Comparison of ENCODE assay signal across 8 mouse cellular contexts in the genomic region with DNA sequence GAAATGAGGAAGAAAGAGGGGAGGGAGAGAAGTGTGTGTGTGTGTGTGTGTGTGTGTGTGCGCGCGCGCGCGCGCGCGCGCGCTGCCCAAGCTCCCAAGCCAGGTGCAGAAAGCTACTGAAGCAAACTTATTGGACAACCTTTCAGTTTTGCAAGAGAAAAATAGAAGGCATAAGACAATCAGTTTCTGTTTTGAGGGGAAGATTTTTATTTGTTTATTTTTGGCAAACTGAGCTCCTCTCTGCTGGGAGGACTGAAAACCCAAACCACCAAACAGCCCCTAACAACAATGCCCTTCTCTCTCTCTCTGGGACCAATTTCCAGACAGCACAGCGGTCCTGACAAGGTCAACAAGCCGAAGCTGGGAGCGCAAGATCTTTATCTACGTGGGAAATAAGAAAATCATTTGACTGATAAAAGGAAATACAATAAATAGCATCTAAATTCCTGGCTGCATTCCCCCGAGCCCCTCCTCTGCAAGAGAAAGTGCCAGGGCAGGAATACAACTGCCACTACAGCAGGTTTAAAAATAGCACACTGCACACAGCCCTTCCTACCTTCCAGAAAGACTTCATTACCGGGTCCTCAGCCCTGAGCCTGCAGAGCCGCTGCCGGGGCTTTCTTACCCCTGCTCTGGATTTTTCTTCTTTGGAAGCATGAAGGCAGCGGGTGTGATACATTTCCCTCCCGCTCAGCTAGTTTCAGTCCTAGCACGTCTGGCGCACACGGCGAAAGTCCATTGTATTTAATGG.
DNase-seq lines count a peak whose midpoint lies in the region; ATAC-seq and TF ChIP-seq lines count a peak whose summit lies in the region.

No protein-coding gene starts in this region.

- peak overlapping the region; percentile 95 for H3K4me2 ChIP-seq in intestine, embryonic 16.5 days (ENCODE audit: low read depth, low read length)
- peak overlapping the region; percentile 91 for H3K4me2 ChIP-seq in liver, postnatal 0 days (ENCODE audit: low read depth, low read length)
- peak overlapping the region; percentile 65 for H3K4me2 ChIP-seq in neural tube, embryonic 13.5 days

- TF ChIP-seq POLR2A in thymus, adult 2 months (IDR thresholded peaks at IDR 0.05; ENCODE audit: control insufficient read depth, extremely low read depth, insufficient read depth, low read length, poor library complexity) = no peak
- no peak for TF ChIP-seq POLR2A in cerebellum, adult 2 months (IDR thresholded peaks at IDR 0.05; ENCODE audit: borderline replicate concordance, insufficient read depth, low read length)

- H3K9me3 ChIP-seq in intestine, embryonic 16.5 days (ENCODE audit: control insufficient read depth, low read length) = no peaks in the 10 kb centered on the region
- H3K9me3 ChIP-seq in liver, postnatal 0 days (ENCODE audit: low read length) = no peaks in the 10 kb centered on the region
- H3K9me3 ChIP-seq in neural tube, embryonic 13.5 days = no peaks in the 10 kb centered on the region

- no peaks in the 10 kb centered on the region for H3K36me3 ChIP-seq in thymus, adult 2 months (ENCODE audit: control insufficient read depth, insufficient read depth, low read length)
- H3K36me3 ChIP-seq in intestine, embryonic 16.5 days (ENCODE audit: control insufficient read depth, insufficient read depth, low read length) = no peaks in the 10 kb centered on the region
- no peaks in the 10 kb centered on the region for H3K36me3 ChIP-seq in liver, postnatal 0 days (replicated peaks; ENCODE audit: insufficient read depth, low read length)
- no peaks in the 10 kb centered on the region for H3K36me3 ChIP-seq in neural tube, embryonic 13.5 days

- H3K4me1 ChIP-seq in thymus, adult 2 months (replicated peaks; ENCODE audit: control insufficient read depth, insufficient read depth, low read length) = peaks cover 15% of the 10 kb centered on the region
- H3K4me1 ChIP-seq in cerebellum, adult 2 months (ENCODE audit: control insufficient read depth, insufficient read depth, low read length) = peaks cover 9% of the 10 kb centered on the region
- peaks cover 29% of the 10 kb centered on the region for H3K4me1 ChIP-seq in intestine, embryonic 16.5 days (ENCODE audit: control insufficient read depth, insufficient read depth, low read length)
- H3K4me1 ChIP-seq in liver, postnatal 0 days (ENCODE audit: insufficient read depth) = peaks cover 30% of the 10 kb centered on the region
- peaks cover 61% of the 10 kb centered on the region for H3K4me1 ChIP-seq in neural tube, embryonic 13.5 days (replicated peaks)

- peak overlapping the region; percentile 83 for H3K27ac ChIP-seq in thymus, adult 2 months (ENCODE audit: control insufficient read depth, insufficient read depth, low read length)
- H3K27ac ChIP-seq in cerebellum, adult 2 months (ENCODE audit: insufficient read depth, low read length) = peak overlapping the region; percentile 78
- peak overlapping the region; percentile 93 for H3K27ac ChIP-seq in intestine, embryonic 16.5 days (ENCODE audit: low read length)
- H3K27ac ChIP-seq in liver, postnatal 0 days (ENCODE audit: low read depth) = peak overlapping the region; percentile 82
- peak overlapping the region; percentile 99 for H3K27ac ChIP-seq in neural tube, embryonic 13.5 days (replicated peaks)

- H3K4me3 ChIP-seq in thymus, adult 2 months (ENCODE audit: control insufficient read depth, insufficient read depth, low read length) = peak overlapping the region; percentile 64
- peak overlapping the region; percentile 52 for H3K4me3 ChIP-seq in cerebellum, adult 2 months (replicated peaks; ENCODE audit: insufficient read depth, low read depth, low read length)
- peak overlapping the region; percentile 53 for H3K4me3 ChIP-seq in intestine, embryonic 16.5 days (ENCODE audit: low read length)
- peak overlapping the region; percentile 50 for H3K4me3 ChIP-seq in liver, postnatal 0 days (ENCODE audit: low read depth, low read length)
- peak overlapping the region; percentile 37 for H3K4me3 ChIP-seq in neural tube, embryonic 13.5 days

- DNase-seq in thymus, adult 2 months = peak; percentile 28
- no peak for DNase-seq in thymus, postnatal 10 days (ENCODE audit: low spot score in 2 of 2)
- DNase-seq in cerebellum, adult 2 months = peak; percentile 50 to 51
- DNase-seq in gastrocnemius, adult 8-10 months (ENCODE audit: low spot score in 2 of 2) = peak; percentile 23 to 31
- no peak for DNase-seq in liver, postnatal 0 days
- DNase-seq in urinary bladder, adult 2 months (ENCODE audit: low spot score) = no peak

- H3K9ac ChIP-seq in intestine, embryonic 16.5 days (ENCODE audit: low read depth, low read length) = peak overlapping the region; percentile 75
- peak overlapping the region; percentile 50 for H3K9ac ChIP-seq in liver, postnatal 0 days (replicated peaks)
- H3K9ac ChIP-seq in neural tube, embryonic 13.5 days = peak overlapping the region; percentile 75

- WGBS in thymus, adult 2 months = 1% methylated on average over 25 of the region's 25 CpGs
- WGBS in cerebellum, adult 2 months = 10% methylated on average over 25 of the region's 25 CpGs
- 7% methylated on average over 25 of the region's 25 CpGs for WGBS in intestine, embryonic 16.5 days
- WGBS in liver, postnatal 0 days (ENCODE audit: insufficient replicate concordance) = 4% methylated on average over 25 of the region's 25 CpGs
- WGBS in neural tube, embryonic 13.5 days = 7% methylated on average over 25 of the region's 25 CpGs

- TF ChIP-seq EP300 in liver, postnatal 0 days (IDR thresholded peaks at IDR 0.05; ENCODE audit: low read depth) = no peak

- no peak for TF ChIP-seq CTCF in thymus, adult 2 months (IDR thresholded peaks at IDR 0.05; ENCODE audit: borderline replicate concordance, control insufficient read depth, extremely low read depth, insufficient read depth, low read length, poor library complexity)
- no peak for TF ChIP-seq CTCF in cerebellum, adult 2 months (IDR thresholded peaks at IDR 0.05; ENCODE audit: borderline replicate concordance, insufficient read depth, low read depth, low read length)
- TF ChIP-seq CTCF in liver, postnatal 0 days (IDR thresholded peaks at IDR 0.05; ENCODE audit: low read depth) = no peak

- ATAC-seq in intestine, embryonic 16.5 days = 0 out of 2 replicates have a peak, but pooled peaks have one; percentile 26
- ATAC-seq in liver, postnatal 0 days = no peak
- ATAC-seq in neural tube, embryonic 13.5 days (ENCODE audit: low read depth) = peak; percentile 36; the same call in 1 of the 2 replicates

- no peaks in the 10 kb centered on the region for H3K27me3 ChIP-seq in thymus, adult 2 months (ENCODE audit: control insufficient read depth, insufficient read depth, low read length)
- no peaks in the 10 kb centered on the region for H3K27me3 ChIP-seq in cerebellum, adult 2 months (ENCODE audit: control insufficient read depth, insufficient read depth, low read length)
- H3K27me3 ChIP-seq in intestine, embryonic 16.5 days (replicated peaks; ENCODE audit: control insufficient read depth, insufficient read depth, low read length) = no peaks in the 10 kb centered on the region
- H3K27me3 ChIP-seq in liver, postnatal 0 days (ENCODE audit: insufficient read depth, low read length) = no peaks in the 10 kb centered on the region
- no peaks in the 10 kb centered on the region for H3K27me3 ChIP-seq in neural tube, embryonic 13.5 days

Comparison
In these comparisons a context has a peak if more than half of its experiments do, and no peak if none do; other contexts are left out.
1. DNase-seq: peak in thymus, adult 2 months (single experiment), cerebellum, adult 2 months (2 of 2) and gastrocnemius, adult 8-10 months (2 of 2); none in thymus, postnatal 10 days (0 of 2), liver, postnatal 0 days (single experiment) and urinary bladder, adult 2 months (single experiment).
2. Peak in every context shown above with its lines, with median percentiles within 50 percentile points of each other: H3K27ac ChIP-seq, H3K4me3 ChIP-seq, H3K4me2 ChIP-seq and H3K9ac ChIP-seq.